Mouse (Mus musculus): ENCODE data around the gene Ppp1r21. TPM values are rescaled to one million over a fixed set of nuclear protein-coding genes. Genes with fewer than 3 reads are reported as not detected.

Gene Ppp1r21
- total and polyA plus RNA-seq, 3 experiments: 11.1 to 16.2 TPM; not detected in 1

DNA sequence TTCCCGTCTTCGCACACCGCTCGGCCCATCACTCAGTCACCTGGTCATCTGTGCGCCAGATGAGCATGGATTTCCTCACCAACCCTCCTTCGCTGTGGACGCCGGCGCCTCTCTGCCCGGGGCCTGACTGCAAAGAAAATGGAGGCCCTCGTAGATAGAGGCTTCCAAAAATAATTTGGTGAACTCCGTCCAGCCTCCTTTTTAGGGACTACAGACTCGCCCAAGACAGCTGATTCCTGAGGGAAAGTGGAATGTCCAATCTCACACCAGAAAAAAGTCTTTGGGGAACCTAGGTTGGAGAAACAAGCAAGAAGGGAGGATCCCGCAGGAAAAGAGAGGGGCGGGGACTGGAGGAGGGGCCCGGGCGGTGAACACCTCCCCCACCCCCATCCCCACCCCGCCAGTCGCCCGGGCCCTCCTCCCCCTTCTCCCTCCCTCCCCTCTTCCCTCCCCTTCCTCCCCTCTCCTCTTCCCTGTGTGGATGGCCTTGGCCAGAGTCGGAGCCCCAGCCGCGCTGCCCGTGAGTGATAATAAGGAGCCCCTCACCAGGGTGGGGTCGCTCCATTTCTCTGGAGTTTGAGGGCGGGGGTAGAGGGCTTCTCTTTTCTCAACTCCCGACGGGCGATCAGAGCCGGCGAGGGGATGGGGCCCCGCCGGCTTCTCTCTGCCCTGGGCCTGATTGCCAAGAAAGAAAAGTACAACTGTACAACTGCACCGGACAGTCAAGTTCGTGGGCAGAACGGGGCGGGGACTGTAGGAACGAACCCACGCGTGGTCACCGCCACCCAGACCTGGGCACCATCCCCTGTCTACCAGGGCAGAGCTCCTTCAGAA, 67.5 kb downstream of the Ppp1r21 start, which contains the start of gene Ston1:
Ston1 (plus strand) TSS at position 463 of the 834 bp plus-strand sequence.
- no peak; a peak in 1 of 6 replicates for TF ChIP-seq CTCF (IDR thresholded peaks at IDR 0.05 in 2 of 3, conservative IDR thresholded peaks at IDR 0.05 in 1 of 3; ENCODE audit: control insufficient read depth in 1 of 3, insufficient read depth in 1 of 3, low read depth in 2 of 3, low read length in 3 of 3, poor library complexity in 1 of 3, severe bottlenecking in 1 of 3)
- TF ChIP-seq RCOR1 (IDR thresholded peaks at IDR 0.05; ENCODE audit: low read depth, low read length): no peak
- TF ChIP-seq POLR2AphosphoS2 (IDR thresholded peaks at IDR 0.05; ENCODE audit: low read length): no peak
- TF ChIP-seq MAFK (IDR thresholded peaks at IDR 0.05; ENCODE audit: borderline replicate concordance, low read depth, low read length): no peak
- no peak for TF ChIP-seq EP300 (IDR thresholded peaks at IDR 0.05; ENCODE audit: low read depth in 1 of 2, low read length in 2 of 2)
- TF ChIP-seq ELF1 (IDR thresholded peaks at IDR 0.05; ENCODE audit: low read depth, low read length): no peak
- no peak for TF ChIP-seq ETS1 (IDR thresholded peaks at IDR 0.05; ENCODE audit: low read depth, low read length)
- TF ChIP-seq MYC (IDR thresholded peaks at IDR 0.05; ENCODE audit: low read depth, low read length): no peak
- no peak for TF ChIP-seq MEF2A (IDR thresholded peaks at IDR 0.05; ENCODE audit: extremely low read depth, insufficient replicate concordance, low read depth, low read length, poor library complexity, severe bottlenecking)
- TF ChIP-seq USF2 (IDR thresholded peaks at IDR 0.05; ENCODE audit: borderline replicate concordance in 1 of 2, insufficient read depth in 1 of 2, low read depth in 1 of 2, low read length in 2 of 2): no peak
- TF ChIP-seq ZKSCAN1 (IDR thresholded peaks at IDR 0.05; ENCODE audit: low read depth, low read length): no peak
- TF ChIP-seq JUND (IDR thresholded peaks at IDR 0.05; ENCODE audit: low read depth, low read length): no peak
- TF ChIP-seq CHD2 (IDR thresholded peaks at IDR 0.05; ENCODE audit: low read length): no peak
- Histone ChIP-seq H3K9me3 (replicated peaks; ENCODE audit: insufficient read depth, low read length) (no peaks in the 10 kb centered on the region), H3K4me1 (ENCODE audit: control insufficient read depth in 1 of 2, insufficient read depth in 2 of 2, low read length in 2 of 2) (peaks cover 0 to 7% of the 10 kb centered on the region in 2 experiments; a peak in 2 of 4 replicates), H3K27ac (ENCODE audit: control insufficient read depth, low read depth, low read length) (no peak within 1 kb of the TSS), H3K36me3 (ENCODE audit: control insufficient read depth in 1 of 2, insufficient read depth in 2 of 2, low read length in 2 of 2) (no peaks in the 10 kb centered on the region), H3K4me3 (ENCODE audit: control insufficient read depth in 1 of 2, insufficient read depth in 1 of 2, low read depth in 2 of 2, low read length in 2 of 2) (peak within 1 kb of the TSS; percentile 66 to 97), H3K79me2 (ENCODE audit: control insufficient read depth, insufficient read depth, low read length, poor library complexity) (no peaks in the 10 kb centered on the region), H3K27me3 (ENCODE audit: control insufficient read depth in 1 of 2, insufficient read depth in 2 of 2, low read length in 2 of 2) (no peaks in the 10 kb centered on the region), H3K9ac (ENCODE audit: control insufficient read depth, low read depth, low read length, poor library complexity, severe bottlenecking) (peak within 1 kb of the TSS; percentile 54)
- DNase-seq (ENCODE audit: low read depth, low spot score): peak; percentile 46

GRCm38 (mm10) chr17:88598056-88598420, 68.1 kb downstream of the Ppp1r21 start:
- peak overlapping the region; percentile 66 to 97 for H3K4me3 ChIP-seq (ENCODE audit: control insufficient read depth in 1 of 2, insufficient read depth in 1 of 2, low read depth in 2 of 2, low read length in 2 of 2)
- TF ChIP-seq TBP (IDR thresholded peaks at IDR 0.05; ENCODE audit: low read depth, low read length) (no peak), GATA1 (IDR thresholded peaks at IDR 0.05; ENCODE audit: low read depth, low read length) (no peak), MXI1 (IDR thresholded peaks at IDR 0.05; ENCODE audit: low read depth, low read length) (no peak), GABPA (IDR thresholded peaks at IDR 0.05; ENCODE audit: low read depth, low read length) (no peak), HCFC1 (IDR thresholded peaks at IDR 0.05; ENCODE audit: low read depth, low read length) (no peak), POLR2A (IDR thresholded peaks at IDR 0.05; ENCODE audit: control insufficient read depth in 1 of 2, insufficient read depth in 1 of 2, low read depth in 1 of 2, low read length in 2 of 2, poor library complexity in 1 of 2) (no peak), MAZ (IDR thresholded peaks at IDR 0.05; ENCODE audit: low read depth, low read length) (no peak), SMC3 (IDR thresholded peaks at IDR 0.05; ENCODE audit: low read depth, low read length) (no peak), ZNF384 (IDR thresholded peaks at IDR 0.05; ENCODE audit: low read depth, low read length) (no peak), CHD2 (IDR thresholded peaks at IDR 0.05; ENCODE audit: low read length) (no peak), BHLHE40 (IDR thresholded peaks at IDR 0.05; ENCODE audit: borderline replicate concordance, low read depth, low read length) (no peak)
- DNase-seq (ENCODE audit: low read depth, low spot score): peak; percentile 13
- no peaks in the 10 kb centered on the region for H3K9me3 ChIP-seq (replicated peaks; ENCODE audit: insufficient read depth, low read length)
- peaks cover 0 to 7% of the 10 kb centered on the region in 2 experiments; a peak in 2 of 4 replicates for H3K4me1 ChIP-seq (ENCODE audit: control insufficient read depth in 1 of 2, insufficient read depth in 2 of 2, low read length in 2 of 2)
- H3K27me3 ChIP-seq (ENCODE audit: control insufficient read depth in 1 of 2, insufficient read depth in 2 of 2, low read length in 2 of 2): no peaks in the 10 kb centered on the region
- peaks cover 0 to 2% of the 10 kb centered on the region in 2 experiments; a peak in 1 of 4 replicates for H3K36me3 ChIP-seq (ENCODE audit: control insufficient read depth in 1 of 2, insufficient read depth in 2 of 2, low read length in 2 of 2)
- H3K79me2 ChIP-seq (ENCODE audit: control insufficient read depth, insufficient read depth, low read length, poor library complexity): no peaks in the 10 kb centered on the region
- H3K27ac ChIP-seq (ENCODE audit: control insufficient read depth, low read depth, low read length): no peak overlapping the region
- peak overlapping the region; percentile 54 for H3K9ac ChIP-seq (ENCODE audit: control insufficient read depth, low read depth, low read length, poor library complexity, severe bottlenecking)

Measured in MEL (cell line).